Mouse (Mus musculus) ES-Bruce4 (cell line): ENCODE measurements around the gene Glg1. TPM values are rescaled to one million over a fixed set of nuclear protein-coding genes. Genes with fewer than 3 reads are reported as not detected.

ENCODE experiments used
- H3K27ac ChIP-seq: 2 replicates; pipeline ENCODE4 v1.5.1; 2012; ENCODE audit warnings: low read length, inconsistent platforms; ENCODE audit not compliant: insufficient read depth
- H3K27me3 ChIP-seq: 2 replicates; pipeline ENCODE4 v1.6.1; 2012; ENCODE audit warnings: mild to moderate bottlenecking, low read length, inconsistent platforms; ENCODE audit not compliant: control insufficient read depth, poor library complexity, insufficient read depth, severe bottlenecking
- H3K36me3 ChIP-seq: 2 replicates; pipeline ENCODE4 v1.6.1; 2012; ENCODE audit warnings: inconsistent platforms, mild to moderate bottlenecking, low read length, moderate library complexity; ENCODE audit not compliant: control insufficient read depth, poor library complexity, insufficient read depth, severe bottlenecking
- H3K4me1 ChIP-seq: one replicate; pipeline ENCODE4 v1.8.1; 2011; ENCODE audit warnings: low read length; ENCODE audit not compliant: control insufficient read depth, insufficient read depth
- H3K4me3 ChIP-seq: 2 replicates; pipeline ENCODE4 v1.5.1; 2011; ENCODE audit warnings: low read depth, mild to moderate bottlenecking, low read length
- H3K9ac ChIP-seq: 2 replicates; pipeline ENCODE4 v1.6.1; 2012; ENCODE audit warnings: low read depth, mild to moderate bottlenecking, inconsistent platforms; ENCODE audit not compliant: poor library complexity, severe bottlenecking
- H3K9me3 ChIP-seq: replicated peaks from 2 replicates; pipeline ENCODE4 v1.6.1; 2012; ENCODE audit warnings: mild to moderate bottlenecking, low read length, inconsistent platforms; ENCODE audit not compliant: control insufficient read depth, poor library complexity, insufficient read depth, severe bottlenecking
- CTCF ChIP-seq: IDR thresholded peaks from one replicate; pipeline ENCODE4 v1.8.1; 2011; ENCODE audit warnings: low read depth, low read length
- EP300 ChIP-seq: IDR thresholded peaks from 2 replicates; pipeline ENCODE4 v1.6.1; 2011; ENCODE audit warnings: low read depth, low read length; ENCODE audit not compliant: insufficient read depth
- POLR2A ChIP-seq: IDR thresholded peaks from one replicate; pipeline ENCODE4 v1.8.1; 2011; ENCODE audit warnings: low read length; ENCODE audit not compliant: insufficient read depth
- polyA plus RNA-seq: library from polyadenylated mRNA; stranded (reverse); fragments of >200 nt; gene quantifications from 2 replicates; pipeline ENCODE4 v1.2.4, GENCODE M21; 2011; ENCODE audit warnings: low read depth; ENCODE audit not compliant: missing spikeins, insufficient read depth, insufficient read length

Glg1 gene
- polyA plus RNA-seq, 1 experiment = 78.3 TPM

DNA sequence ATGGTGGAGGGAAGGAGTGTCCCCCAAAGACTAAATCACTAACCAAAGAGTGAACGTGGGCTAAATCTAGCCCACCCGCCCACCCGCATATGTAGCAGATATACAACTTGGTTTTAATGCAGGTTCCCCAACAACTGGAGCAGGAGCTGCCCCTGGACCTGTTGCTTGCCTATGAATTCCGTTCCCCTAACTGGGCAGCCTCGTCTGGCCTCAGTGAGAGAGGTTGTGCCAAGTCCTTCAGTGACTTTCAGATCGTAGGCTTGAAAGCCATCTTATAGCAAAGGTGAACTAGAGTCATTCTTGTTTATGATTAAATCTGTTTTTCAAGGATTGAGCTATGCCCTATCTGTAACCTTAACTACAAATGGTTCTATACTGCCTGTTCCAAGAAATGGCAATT is 52.7 kb downstream of the Glg1 start:
- no peak overlapping the region for H3K9ac ChIP-seq
- no peaks in the 10 kb centered on the region for H3K9me3 ChIP-seq
- H3K4me1 ChIP-seq = no peaks in the 10 kb centered on the region
- no peak overlapping the region for H3K27ac ChIP-seq
- H3K4me3 ChIP-seq = no peak overlapping the region
- TF ChIP-seq CTCF (no peak), POLR2A (no peak), EP300 (no peak)
- H3K36me3 ChIP-seq = peaks cover 2% of the 10 kb centered on the region
- H3K27me3 ChIP-seq = no peaks in the 10 kb centered on the region

DNA sequence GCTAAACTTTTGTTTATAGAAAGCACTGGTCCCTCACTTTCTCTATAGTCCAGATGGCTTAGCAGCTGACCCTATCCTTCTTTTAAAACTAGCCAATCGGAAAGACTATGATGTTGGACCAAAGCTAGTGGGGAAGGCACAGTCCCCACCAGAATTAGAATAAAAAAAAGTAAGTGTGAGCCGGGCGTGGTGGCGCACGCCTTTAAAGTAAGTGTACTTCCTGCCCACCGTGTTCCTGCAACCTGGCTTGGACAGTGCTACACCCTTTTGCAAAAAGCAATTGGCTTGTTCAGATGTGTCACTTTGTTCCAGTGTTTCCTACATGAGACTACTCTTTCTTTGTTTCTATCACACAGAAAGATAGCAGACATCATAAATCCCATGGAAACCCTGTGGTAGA is 54.0 kb downstream of the Glg1 start:
- no peaks in the 10 kb centered on the region for H3K36me3 ChIP-seq
- TF ChIP-seq POLR2A (no peak), CTCF (no peak), EP300 (no peak)
- no peak overlapping the region for H3K4me3 ChIP-seq
- H3K9me3 ChIP-seq = no peaks in the 10 kb centered on the region
- H3K27ac ChIP-seq = no peak overlapping the region
- no peaks in the 10 kb centered on the region for H3K27me3 ChIP-seq
- H3K9ac ChIP-seq = no peak overlapping the region
- no peaks in the 10 kb centered on the region for H3K4me1 ChIP-seq

DNA sequence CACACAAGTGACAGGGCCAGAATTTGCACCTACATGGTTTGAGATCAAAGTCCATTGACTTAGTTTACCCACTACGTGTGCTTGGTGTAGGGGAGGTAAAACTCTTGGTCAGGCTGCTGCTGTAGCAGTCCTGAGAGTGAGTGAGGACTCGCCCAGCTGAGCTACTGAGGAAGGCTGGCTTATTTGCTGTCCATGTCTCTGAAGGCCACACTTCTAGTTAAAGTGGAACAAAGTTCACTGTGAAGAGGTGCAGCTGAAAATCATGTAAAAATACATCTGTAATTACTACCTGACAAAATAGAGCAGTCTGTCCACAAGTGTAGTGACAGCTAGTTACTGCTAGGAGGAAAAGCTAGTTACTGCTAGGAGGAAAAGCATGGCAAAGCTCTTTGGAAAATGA is 55.7 kb downstream of the Glg1 start:
- Histone ChIP-seq H3K4me1 (no peaks in the 10 kb centered on the region), H3K36me3 (peaks cover 2% of the 10 kb centered on the region; the same call in 1 of the 2 replicates), H3K27ac (no peak overlapping the region), H3K27me3 (no peaks in the 10 kb centered on the region), H3K4me3 (no peak overlapping the region), H3K9me3 (no peaks in the 10 kb centered on the region), H3K9ac (no peak overlapping the region)
- TF ChIP-seq CTCF = no peak
- TF ChIP-seq EP300 = no peak
- no peak for TF ChIP-seq POLR2A

DNA sequence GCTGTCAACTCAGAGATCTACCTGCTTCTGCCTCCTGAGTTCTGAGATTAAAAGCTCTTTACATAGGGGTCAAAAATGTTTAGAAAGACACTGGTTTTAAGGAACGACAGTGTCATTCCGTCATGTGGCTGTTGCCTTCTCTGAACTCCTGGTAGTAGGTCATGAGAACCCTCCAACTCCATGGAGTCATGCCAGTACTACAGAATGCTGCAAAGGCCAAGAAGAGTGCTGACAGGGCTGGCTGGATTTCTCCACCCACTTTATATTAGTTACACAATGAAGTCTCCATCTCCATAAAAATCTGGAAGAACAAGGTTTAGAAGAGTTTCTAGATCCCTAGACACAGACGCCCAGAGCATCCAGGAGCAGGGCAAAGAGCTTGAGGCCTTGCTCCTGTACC is 61.0 kb downstream of the Glg1 start:
- peaks cover 1% of the 10 kb centered on the region for H3K4me1 ChIP-seq
- no peaks in the 10 kb centered on the region for H3K9me3 ChIP-seq
- H3K36me3 ChIP-seq = peaks cover 41% of the 10 kb centered on the region
- H3K27ac ChIP-seq = no peak overlapping the region
- TF ChIP-seq EP300 (no peak), POLR2A (no peak), CTCF (no peak)
- no peak overlapping the region for H3K9ac ChIP-seq
- H3K4me3 ChIP-seq = no peak overlapping the region
- no peaks in the 10 kb centered on the region for H3K27me3 ChIP-seq

GRCm38 (mm10) chr8:111196181-111196580 is 62.8 kb downstream of the Glg1 start:
- H3K27me3 ChIP-seq = no peaks in the 10 kb centered on the region
- H3K4me3 ChIP-seq = no peak overlapping the region
- H3K9me3 ChIP-seq = no peaks in the 10 kb centered on the region
- H3K9ac ChIP-seq = no peak overlapping the region
- peaks cover 53% of the 10 kb centered on the region for H3K36me3 ChIP-seq
- no peak overlapping the region for H3K27ac ChIP-seq
- TF ChIP-seq CTCF = no peak
- no peak for TF ChIP-seq EP300
- no peak for TF ChIP-seq POLR2A
- peaks cover 1% of the 10 kb centered on the region for H3K4me1 ChIP-seq

DNA sequence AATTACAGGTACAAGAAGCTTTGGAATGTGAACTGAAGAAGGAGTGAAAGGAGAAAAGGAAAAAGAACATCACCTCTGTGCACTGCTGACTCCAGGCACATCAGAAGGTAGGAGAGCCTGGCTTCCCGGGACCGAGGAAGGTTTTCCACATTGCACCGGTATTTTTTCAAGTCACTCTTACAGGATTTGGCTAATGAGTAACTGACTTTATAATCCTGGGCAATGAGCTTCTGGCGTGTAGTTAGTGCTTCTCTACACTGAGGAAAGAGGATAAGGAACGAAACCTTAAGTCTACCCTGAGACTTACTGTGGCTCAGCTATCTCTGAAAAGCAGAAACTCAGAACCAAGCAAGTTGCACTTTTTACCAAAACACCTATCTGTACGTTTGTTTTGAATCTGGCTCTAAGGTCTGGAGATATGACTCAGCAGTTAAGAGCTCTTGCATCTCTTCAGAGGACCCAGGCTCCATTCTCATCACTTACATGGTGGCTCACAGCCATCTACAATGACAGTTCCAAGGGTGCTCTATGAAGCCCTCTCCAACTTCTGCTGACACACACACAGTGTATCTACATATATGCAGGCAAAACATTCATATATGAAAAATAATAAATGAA is 70.3 kb downstream of the Glg1 start:
- Histone ChIP-seq H3K27ac (no peak overlapping the region), H3K36me3 (peaks cover 48% of the 10 kb centered on the region), H3K27me3 (no peaks in the 10 kb centered on the region), H3K9me3 (no peaks in the 10 kb centered on the region), H3K9ac (no peak overlapping the region), H3K4me1 (no peaks in the 10 kb centered on the region), H3K4me3 (no peak overlapping the region)
- no peak for TF ChIP-seq EP300
- no peak for TF ChIP-seq CTCF
- TF ChIP-seq POLR2A = no peak
